Mouse (Mus musculus): Measurements from ENCODE around the gene Mettl1. TPM values are rescaled to one million over a fixed set of nuclear protein-coding genes. Genes with fewer than 3 reads are reported as not detected.

The Mettl1 gene
- polyA plus RNA-seq, 1 experiment from 2014 or later: 15.7 TPM

DNA sequence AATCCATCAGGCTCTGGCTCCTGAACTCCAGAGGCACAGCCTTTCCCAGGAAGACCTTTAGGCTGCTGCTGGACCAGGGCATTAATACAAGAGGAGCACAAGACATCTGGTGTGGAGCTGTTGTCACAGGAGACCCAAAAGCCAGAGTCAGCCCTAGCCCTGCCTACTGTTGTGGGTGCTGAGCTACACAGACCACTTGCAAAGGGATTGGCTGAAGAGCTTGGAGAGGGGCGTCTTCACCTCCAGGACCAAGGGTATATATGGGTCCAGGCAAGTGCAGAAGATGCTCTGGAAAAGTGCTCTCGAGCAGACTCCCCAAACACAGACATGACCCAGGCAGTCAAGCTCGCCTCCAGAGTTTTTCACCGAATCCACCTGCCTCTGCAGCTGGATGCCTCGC lies 6.7 kb downstream of the Mettl1 start, which contains the start of gene Cyp27b1:
Cyp27b1 (plus strand) TSS at position 297 of the 400 bp plus-strand sequence.
- Histone ChIP-seq H3K27me3 (peaks cover 61% of the 10 kb centered on the region), H3K4me2 (peak within 1 kb of the TSS; percentile 10; the same call in 1 of the 2 replicates), H3K4me3 (replicated peaks) (no peak within 1 kb of the TSS)

DNA sequence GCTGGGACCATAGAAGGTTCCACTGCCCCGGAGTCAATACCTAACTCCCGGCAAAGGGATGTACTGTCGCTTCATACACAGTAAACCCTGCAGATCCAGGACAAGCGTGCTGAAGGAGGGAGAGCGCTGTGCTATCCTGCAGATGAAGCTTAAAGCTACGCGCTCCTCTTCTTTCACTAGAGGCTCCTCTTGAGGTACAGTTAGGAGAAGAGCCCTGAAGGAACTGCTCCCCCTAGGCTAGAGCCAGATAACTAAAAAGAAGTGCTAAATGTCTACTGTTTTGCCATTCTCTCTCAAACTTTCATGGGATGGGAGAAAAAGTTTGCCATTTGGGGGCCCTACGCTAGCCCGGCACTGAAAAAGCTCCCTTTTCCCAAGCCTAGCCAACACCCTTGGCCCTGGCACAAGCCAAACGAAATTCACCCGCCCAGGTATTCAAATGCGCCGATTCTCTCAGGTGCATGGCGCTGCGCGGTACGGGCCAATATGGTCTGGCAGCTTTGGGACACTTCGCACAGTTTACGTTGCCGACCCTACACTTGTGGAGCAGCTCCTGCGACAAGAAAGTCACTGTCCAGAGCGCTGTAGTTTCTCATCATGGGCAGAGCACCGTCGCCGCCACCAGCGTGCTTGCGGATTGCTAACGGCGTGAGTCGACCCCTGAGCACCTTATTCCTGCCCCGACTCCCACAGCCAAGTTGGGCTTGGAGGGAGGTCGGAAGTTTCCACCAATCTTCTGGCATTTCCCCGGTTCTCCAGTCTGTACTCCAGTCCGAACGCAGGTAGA lies 7.6 kb downstream of the Mettl1 start:
- Histone ChIP-seq H3K4me1 (replicated peaks) (peaks cover 8% of the 10 kb centered on the region; the same call in 1 of the 2 replicates), H3K9ac (no peak overlapping the region), H3K36me3 (replicated peaks) (no peaks in the 10 kb centered on the region), H3K27ac (replicated peaks) (no peak overlapping the region), H3K4me3 (replicated peaks) (no peak overlapping the region), H3K27me3 (peaks cover 70% of the 10 kb centered on the region), H3K4me2 (peak overlapping the region; percentile 10; the same call in 1 of the 2 replicates), H3K9me3 (replicated peaks) (no peaks in the 10 kb centered on the region)
- ATAC-seq (ENCODE audit: insufficient read depth): no peak
- WGBS (ENCODE audit: insufficient replicate concordance): 4% methylated on average over 35 of the region's 35 CpGs

More for the DNA sequence above, 6.7 kb downstream of the Mettl1 start, which contains the start of gene Cyp27b1:
- 24% methylated on average over 5 of the region's 5 CpGs for WGBS (ENCODE audit: insufficient replicate concordance)
- 0 out of 2 replicates have a peak, but pooled peaks cover 4% of the 10 kb centered on the region for H3K36me3 ChIP-seq (replicated peaks)
- H3K4me1 ChIP-seq (replicated peaks): peaks cover 11% of the 10 kb centered on the region
- no peaks in the 10 kb centered on the region for H3K9me3 ChIP-seq (replicated peaks)
- no peak for ATAC-seq (ENCODE audit: insufficient read depth)
- H3K9ac ChIP-seq: no peak within 1 kb of the TSS
- no peak within 1 kb of the TSS for H3K27ac ChIP-seq (replicated peaks)

DNA sequence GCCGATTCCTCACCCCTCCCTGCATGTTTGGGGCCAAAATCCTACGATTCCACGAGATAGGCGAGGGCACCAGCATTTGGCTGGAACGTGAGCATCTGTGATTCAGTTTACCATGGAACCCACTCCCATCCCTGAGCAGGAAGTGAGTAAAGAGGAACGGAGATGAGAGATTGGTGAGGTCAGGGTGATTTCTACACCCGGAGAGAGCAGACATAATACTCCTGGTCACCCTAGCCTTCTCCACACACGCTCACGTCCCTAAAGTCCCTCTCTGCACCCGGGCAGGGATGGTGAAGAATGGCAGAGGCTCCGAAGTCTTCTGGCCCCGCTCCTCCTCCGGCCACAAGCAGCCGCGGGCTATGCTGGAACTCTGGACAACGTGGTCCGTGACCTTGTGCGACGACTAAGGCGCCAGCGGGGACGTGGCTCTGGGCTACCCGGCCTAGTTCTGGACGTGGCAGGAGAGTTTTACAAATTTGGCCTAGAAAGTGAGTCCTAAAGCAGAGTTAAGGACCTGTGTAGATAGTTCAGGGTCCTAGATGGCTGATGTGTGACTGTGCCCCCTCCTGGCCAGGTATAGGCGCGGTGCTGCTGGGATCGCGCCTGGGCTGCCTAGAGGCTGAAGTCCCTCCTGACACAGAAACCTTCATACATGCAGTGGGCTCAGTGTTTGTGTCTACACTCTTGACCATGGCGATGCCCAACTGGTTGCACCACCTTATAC lies 8.3 kb downstream of the Mettl1 start:
- Histone ChIP-seq H3K36me3 (replicated peaks) (no peaks in the 10 kb centered on the region), H3K4me2 (peak overlapping the region; percentile 27; the same call in 1 of the 2 replicates), H3K9ac (no peak overlapping the region), H3K27me3 (peaks cover 77% of the 10 kb centered on the region), H3K9me3 (replicated peaks) (no peaks in the 10 kb centered on the region), H3K4me1 (replicated peaks) (peaks cover 8% of the 10 kb centered on the region; the same call in 1 of the 2 replicates), H3K27ac (replicated peaks) (no peak overlapping the region), H3K4me3 (replicated peaks) (no peak overlapping the region)
- 3% methylated on average over 29 of the region's 29 CpGs for WGBS (ENCODE audit: insufficient replicate concordance)
- no peak for ATAC-seq (ENCODE audit: insufficient read depth)

DNA sequence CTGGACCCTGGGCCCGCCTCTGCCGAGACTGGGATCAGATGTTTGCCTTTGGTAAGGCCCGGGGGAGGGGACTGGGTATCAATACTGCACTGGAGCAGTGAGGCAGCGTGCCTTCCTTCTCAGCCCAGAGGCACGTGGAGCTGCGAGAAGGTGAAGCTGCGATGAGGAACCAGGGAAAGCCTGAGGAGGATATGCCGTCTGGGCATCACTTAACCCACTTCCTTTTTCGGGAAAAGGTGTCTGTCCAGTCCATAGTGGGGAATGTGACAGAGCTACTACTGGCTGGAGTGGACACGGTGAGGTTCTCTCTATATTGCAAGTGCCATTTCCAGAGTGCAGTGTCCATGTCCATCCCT lies 8.9 kb downstream of the Mettl1 start:
- WGBS (ENCODE audit: insufficient replicate concordance): 11% methylated on average over 10 of the region's 10 CpGs
- H3K4me3 ChIP-seq (replicated peaks): no peak overlapping the region

DNA sequence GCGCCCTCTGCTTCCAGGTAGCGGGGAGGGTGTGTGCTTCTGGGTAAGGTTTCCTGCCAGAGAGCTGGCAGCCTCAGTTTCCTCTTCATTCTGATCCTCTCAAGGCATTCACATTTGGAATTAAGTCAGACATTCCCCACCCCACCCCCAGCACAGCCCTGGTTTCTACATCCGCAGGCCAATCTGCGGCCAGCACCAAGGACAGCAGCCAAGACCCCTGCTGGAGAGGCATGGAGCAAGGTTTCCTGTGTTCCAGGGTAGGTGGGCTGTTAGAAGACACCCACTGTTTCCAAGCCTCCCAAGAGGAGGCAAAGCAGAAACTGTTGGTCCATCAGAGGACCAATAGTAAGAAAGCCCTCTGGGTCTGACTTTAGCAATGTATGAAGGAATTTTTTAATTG lies 13.4 kb downstream of the Mettl1 start:
- ATAC-seq (ENCODE audit: insufficient read depth): no peak
- 49% methylated on average over 4 of the region's 4 CpGs for WGBS (ENCODE audit: insufficient replicate concordance)
- Histone ChIP-seq H3K9me3 (replicated peaks) (no peaks in the 10 kb centered on the region), H3K36me3 (replicated peaks) (no peaks in the 10 kb centered on the region), H3K9ac (no peak overlapping the region), H3K27me3 (peaks cover 99% of the 10 kb centered on the region), H3K27ac (replicated peaks) (no peak overlapping the region), H3K4me3 (replicated peaks) (no peak overlapping the region), H3K4me2 (no peak overlapping the region), H3K4me1 (replicated peaks) (peaks cover 15% of the 10 kb centered on the region)

More for the DNA sequence above, 8.9 kb downstream of the Mettl1 start:
- no peak overlapping the region for H3K4me2 ChIP-seq
- no peaks in the 10 kb centered on the region for H3K9me3 ChIP-seq (replicated peaks)
- no peak overlapping the region for H3K9ac ChIP-seq
- no peak; the same call in 1 of the 2 replicates for ATAC-seq (ENCODE audit: insufficient read depth)
- peaks cover 83% of the 10 kb centered on the region for H3K27me3 ChIP-seq
- H3K27ac ChIP-seq (replicated peaks): no peak overlapping the region
- H3K36me3 ChIP-seq (replicated peaks): no peaks in the 10 kb centered on the region
- H3K4me1 ChIP-seq (replicated peaks): peaks cover 8% of the 10 kb centered on the region; the same call in 1 of the 2 replicates

DNA sequence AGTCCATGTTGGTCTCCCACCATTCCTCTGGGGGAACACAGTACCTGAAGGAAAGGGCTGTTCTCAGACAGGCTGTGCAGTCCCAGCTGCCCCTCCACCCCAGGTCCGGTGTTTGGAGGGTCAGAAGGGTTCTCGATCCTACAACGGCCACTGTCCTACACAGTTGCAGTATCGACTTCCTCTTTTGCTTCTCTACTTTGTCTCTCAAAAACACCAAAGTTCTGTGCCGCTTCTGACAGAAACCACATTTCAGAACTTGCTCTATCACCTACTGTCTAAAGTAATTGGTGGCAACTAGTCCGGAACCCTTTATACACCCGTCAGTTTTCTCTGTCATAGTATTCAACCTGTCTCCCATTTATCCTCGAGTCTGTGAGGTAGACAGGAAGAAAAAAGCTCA lies 14.2 kb downstream of the Mettl1 start:
- H3K9me3 ChIP-seq (replicated peaks): no peaks in the 10 kb centered on the region

DNA sequence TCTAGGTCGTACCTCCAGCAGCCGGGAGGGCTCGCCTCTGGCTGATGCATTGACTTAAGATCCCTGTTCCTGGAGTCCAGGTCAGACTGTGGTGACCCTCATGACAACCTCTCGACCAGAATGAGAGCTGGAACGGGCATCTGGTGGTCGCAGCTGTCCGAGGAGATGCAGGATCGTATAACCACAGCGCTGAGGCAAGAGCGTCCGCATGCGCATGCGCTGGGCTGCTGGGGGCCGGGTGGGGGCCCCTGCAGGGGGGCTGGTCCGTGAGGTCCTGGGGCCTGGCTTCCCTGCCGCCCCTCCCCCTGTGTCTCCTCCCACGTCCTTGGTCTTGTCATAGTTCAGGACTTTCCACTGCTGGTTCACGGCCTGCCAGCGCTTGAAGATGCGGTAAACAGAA lies 15.3 kb downstream of the Mettl1 start:
- Histone ChIP-seq H3K4me1 (replicated peaks) (peaks cover 20% of the 10 kb centered on the region), H3K27me3 (peaks cover 99% of the 10 kb centered on the region), H3K4me2 (no peak overlapping the region), H3K4me3 (replicated peaks) (no peak overlapping the region), H3K36me3 (replicated peaks) (no peaks in the 10 kb centered on the region), H3K27ac (replicated peaks) (no peak overlapping the region), H3K9ac (no peak overlapping the region), H3K9me3 (replicated peaks) (no peaks in the 10 kb centered on the region)
- WGBS (ENCODE audit: insufficient replicate concordance): 78% methylated on average over 20 of the region's 20 CpGs
- no peak for ATAC-seq (ENCODE audit: insufficient read depth)

More for the DNA sequence above, 14.2 kb downstream of the Mettl1 start:
- peaks cover 99% of the 10 kb centered on the region for H3K27me3 ChIP-seq
- WGBS (ENCODE audit: insufficient replicate concordance): 37% methylated on average over 8 of the region's 8 CpGs
- no peak overlapping the region for H3K9ac ChIP-seq
- no peak overlapping the region for H3K4me2 ChIP-seq
- H3K4me1 ChIP-seq (replicated peaks): peaks cover 19% of the 10 kb centered on the region
- no peak overlapping the region for H3K4me3 ChIP-seq (replicated peaks)
- no peak overlapping the region for H3K27ac ChIP-seq (replicated peaks)
- no peaks in the 10 kb centered on the region for H3K36me3 ChIP-seq (replicated peaks)
- ATAC-seq (ENCODE audit: insufficient read depth): no peak

DNA sequence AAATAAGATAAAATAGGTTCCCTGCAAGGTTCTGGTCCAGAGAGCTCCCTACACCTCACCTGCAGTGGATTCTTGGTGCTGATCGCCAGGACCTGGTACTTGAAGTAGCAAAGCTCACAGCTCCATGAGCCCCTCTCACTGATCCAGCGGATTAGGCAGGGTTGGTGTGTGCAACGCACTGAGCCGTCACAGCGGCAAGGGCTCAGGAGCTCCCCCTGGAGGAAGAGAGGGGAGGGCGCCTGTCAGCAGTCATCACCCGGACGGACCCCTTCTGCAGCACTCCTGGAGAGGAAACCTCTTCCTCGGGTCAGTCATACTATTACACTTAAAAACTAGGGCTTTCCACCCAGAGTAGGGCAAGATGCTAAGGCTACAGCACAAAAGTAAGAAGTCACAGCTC lies 16.9 kb downstream of the Mettl1 start:
- Histone ChIP-seq H3K4me1 (replicated peaks) (peaks cover 30% of the 10 kb centered on the region), H3K36me3 (replicated peaks) (no peaks in the 10 kb centered on the region), H3K27ac (replicated peaks) (no peak overlapping the region), H3K4me2 (peak overlapping the region; percentile 89), H3K9ac (no peak overlapping the region), H3K9me3 (replicated peaks) (no peaks in the 10 kb centered on the region), H3K4me3 (replicated peaks) (no peak overlapping the region), H3K27me3 (peaks cover 95% of the 10 kb centered on the region)
- ATAC-seq (ENCODE audit: insufficient read depth): no peak
- WGBS (ENCODE audit: insufficient replicate concordance): 2% methylated on average over 9 of the region's 9 CpGs

DNA sequence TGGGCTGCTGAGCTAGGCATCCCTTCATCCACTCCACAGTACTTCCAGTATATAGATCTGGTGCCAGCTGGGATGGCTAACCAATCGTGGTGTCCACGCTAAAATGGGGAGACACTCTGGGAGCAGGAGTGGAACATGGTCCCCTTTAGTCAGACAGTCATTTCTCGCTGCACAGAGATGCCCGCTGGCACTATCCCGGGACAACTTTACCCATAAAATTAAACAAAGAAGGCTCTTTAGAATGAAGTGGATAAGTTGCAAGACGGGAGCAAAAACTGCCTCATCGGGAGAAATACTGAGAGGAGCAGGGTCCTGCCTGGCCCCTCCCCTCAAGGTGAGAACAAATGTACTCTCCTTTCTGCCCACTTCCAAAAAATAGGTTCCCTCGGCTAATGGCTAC lies 17.5 kb downstream of the Mettl1 start:
- 11% methylated on average over 8 of the region's 8 CpGs for WGBS (ENCODE audit: insufficient replicate concordance)
- Histone ChIP-seq H3K9ac (no peak overlapping the region), H3K27me3 (peaks cover 89% of the 10 kb centered on the region), H3K4me3 (replicated peaks) (peak overlapping the region; percentile 61; the same call in 1 of the 2 replicates), H3K9me3 (replicated peaks) (no peaks in the 10 kb centered on the region), H3K4me2 (peak overlapping the region; percentile 89), H3K4me1 (replicated peaks) (peaks cover 35% of the 10 kb centered on the region), H3K36me3 (replicated peaks) (no peaks in the 10 kb centered on the region), H3K27ac (replicated peaks) (no peak overlapping the region)
- no peak for ATAC-seq (ENCODE audit: insufficient read depth)

DNA sequence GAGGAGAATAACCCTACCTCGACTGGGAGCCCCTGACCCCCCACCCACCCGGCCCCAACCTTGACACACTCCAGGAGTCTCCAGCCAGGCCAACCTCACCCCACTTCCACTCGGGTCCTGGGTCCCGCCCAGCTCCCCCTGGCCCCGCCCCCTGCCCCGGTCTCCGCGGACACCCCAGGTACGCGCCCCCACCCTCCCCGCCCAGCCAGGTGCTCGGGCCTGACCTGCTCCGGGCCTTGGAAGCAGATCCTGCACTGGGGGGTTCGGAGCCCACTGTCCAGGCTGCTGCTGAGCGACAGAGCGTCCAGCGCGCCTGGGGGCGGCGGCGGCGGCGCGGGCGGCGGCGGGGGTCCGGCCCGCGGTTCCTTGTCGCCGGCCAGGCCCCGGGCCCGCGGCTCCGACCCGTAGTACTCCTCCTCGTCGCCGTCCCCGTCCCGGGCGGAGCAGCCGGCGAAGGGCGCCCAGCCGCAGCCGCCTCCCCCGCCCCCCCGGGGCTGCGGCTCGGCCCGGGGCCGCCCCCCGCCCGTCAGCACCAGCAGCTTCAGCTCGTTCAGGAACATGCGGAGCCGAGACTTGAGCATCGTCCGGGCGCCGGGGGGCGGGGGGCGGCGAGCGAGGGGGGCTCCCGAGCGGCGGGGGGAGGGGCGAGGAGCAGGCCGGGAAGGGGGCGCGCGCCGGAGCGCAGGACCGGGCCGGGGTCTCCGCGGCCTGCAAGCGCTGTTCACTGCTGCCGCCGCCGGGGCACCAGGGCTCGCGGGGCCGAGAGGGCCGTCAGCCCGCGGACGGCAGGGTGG lies 18.2 kb downstream of the Mettl1 start:
- H3K9me3 ChIP-seq (replicated peaks): no peaks in the 10 kb centered on the region
- H3K9ac ChIP-seq: peak overlapping the region; percentile 27; the same call in 1 of the 2 replicates
- peaks cover 42% of the 10 kb centered on the region for H3K4me1 ChIP-seq (replicated peaks)
- H3K4me3 ChIP-seq (replicated peaks): peak overlapping the region; percentile 61
- H3K4me2 ChIP-seq: peak overlapping the region; percentile 89
- ATAC-seq (ENCODE audit: insufficient read depth): no peak
- no peaks in the 10 kb centered on the region for H3K36me3 ChIP-seq (replicated peaks)
- under 1% methylated on average over 82 of the region's 92 CpGs for WGBS (ENCODE audit: insufficient replicate concordance)
- H3K27me3 ChIP-seq: peaks cover 83% of the 10 kb centered on the region
- H3K27ac ChIP-seq (replicated peaks): no peak overlapping the region
